Mouse (Mus musculus) heart, postnatal 0 days (tissue): ENCODE data around the gene Mdga1.

Experiments
- CTCF ChIP-seq: IDR thresholded peaks from 2 replicates; pipeline ENCODE4 v1.5.1; 2016; ENCODE audit warnings: antibody characterized with exemption, control low read depth, low read depth
- EP300 ChIP-seq: IDR thresholded peaks from 2 replicates; pipeline ENCODE4 v1.6.1; 2016; ENCODE audit warnings: antibody characterized with exemption, low read depth

GRCm38 (mm10) chr17:29979020-29979419 is 9.1 kb upstream of the Mdga1 start:
- no peak for TF ChIP-seq CTCF
- TF ChIP-seq EP300: no peak
